Mouse (Mus musculus) spleen, postnatal 36 days (tissue): ENCODE results near the gene Fam131c.

Experiments used
- DNase-seq, 2 experiments: peaks; one replicate each; pipeline ENCODE4 v3.0.0; 2022; ENCODE audit warnings: low spot score in 2 of 2, mixed read lengths in 1 of 2

The Fam131c gene

DNA sequence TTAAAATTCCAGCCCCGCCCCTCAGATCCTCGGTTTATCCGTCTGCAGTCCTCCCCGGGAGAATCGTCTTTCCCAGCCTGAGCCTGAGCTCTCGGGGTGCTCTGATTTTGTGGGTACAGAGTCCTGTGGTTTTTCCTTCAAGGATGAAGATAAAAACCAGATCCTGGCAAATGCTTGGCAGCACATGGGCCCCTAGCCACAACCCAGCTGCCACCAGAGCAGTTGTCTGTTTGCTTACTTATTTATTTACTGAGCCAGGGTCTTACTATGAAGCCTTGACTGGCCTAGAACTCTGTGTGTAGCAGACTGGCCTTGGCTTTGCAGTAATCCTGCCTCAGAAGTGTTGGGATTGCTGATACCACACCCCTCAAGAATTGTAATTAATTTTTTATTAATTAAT lies 8.8 kb upstream of the Fam131c start:
- no peak for DNase-seq

DNA sequence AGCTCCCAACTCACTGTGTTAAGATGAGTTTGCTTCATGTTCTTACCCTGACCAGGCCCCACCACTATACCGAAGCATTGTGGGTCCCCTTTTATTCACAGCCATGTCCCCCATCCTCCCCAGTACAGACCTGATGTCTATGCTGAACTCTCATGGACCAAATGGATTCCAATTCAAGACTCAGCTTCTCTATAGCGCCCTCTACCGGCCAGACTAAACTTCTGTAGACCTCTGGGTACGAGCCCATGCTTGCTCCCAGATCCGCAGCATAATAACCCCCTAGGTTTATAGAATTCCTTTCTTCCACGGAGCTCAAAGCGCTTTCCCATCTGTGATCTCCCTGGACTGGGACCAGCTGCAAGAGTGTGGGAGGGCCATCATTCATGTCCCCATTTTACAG lies 7.2 kb upstream of the Fam131c start:
- DNase-seq: no peak

DNA sequence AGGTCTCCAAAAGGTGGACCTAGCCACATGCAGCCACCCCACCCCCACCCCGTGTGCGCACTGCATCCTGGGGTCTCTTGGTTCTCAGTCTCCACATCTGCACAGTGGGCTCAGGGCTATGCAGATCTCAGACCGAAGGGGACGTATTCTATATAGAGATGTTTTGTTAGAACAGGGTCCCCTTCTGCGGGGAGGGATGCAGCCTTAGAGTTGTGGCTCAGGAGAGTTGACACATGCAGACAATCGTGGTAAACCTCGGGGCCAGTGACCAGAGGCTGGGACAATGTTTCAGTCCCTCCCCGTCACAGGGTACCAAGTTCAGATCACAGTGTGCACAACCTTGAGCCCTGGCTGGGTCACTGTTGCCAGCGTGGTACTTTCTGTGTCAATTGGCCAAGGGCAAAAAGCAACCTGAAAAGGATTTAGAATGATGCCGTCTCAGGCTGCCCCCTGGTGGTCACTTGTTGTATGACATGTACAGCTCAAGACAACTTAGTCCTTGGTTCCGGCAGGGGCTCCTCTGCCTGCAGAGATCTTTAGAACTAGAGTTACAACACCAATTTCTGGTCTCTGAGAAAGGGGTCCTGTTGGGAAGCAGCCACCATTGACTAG lies 5.0 kb upstream of the Fam131c start:
- DNase-seq: peak; percentile 38 to 58

DNA sequence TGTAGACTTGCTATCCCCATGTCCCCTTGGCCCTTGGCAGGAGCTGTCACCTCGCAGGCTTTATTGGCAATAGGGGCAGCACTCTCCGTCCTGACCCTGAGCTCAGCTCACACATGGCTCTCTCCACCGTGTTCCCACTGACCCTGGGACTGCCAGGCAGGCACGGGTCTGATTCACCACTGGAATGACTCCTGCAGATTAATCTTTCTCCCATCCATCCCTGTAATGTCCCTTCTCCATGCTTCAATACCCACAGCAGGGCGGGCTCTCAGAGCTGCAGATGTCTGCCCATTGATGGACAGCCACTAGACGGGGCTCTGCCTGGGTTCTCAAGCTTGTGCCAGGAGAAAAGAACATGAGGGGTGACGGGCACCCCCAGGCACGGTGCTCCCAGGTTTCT lies 2.9 kb upstream of the Fam131c start:
- no peak for DNase-seq

DNA sequence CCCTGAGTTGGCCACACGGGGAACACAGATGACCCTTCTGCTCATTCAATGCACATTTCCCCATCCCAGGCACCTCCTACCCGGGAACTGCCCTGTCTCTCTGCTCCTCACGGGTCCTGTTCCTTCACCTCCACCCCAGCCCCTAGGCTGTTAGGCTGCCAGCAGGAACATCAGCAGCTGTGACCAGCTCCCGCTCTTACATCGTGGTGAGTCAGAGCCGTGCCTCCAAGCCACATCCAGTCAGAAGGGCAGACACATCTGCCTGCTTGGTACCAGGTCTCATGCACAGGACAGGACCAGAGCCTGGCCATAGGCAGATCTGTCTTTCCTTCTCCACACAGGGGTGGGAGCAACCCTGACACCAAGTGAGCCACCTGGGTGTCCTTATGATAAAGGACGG lies 2.1 kb upstream of the Fam131c start:
- DNase-seq: no peak

DNA sequence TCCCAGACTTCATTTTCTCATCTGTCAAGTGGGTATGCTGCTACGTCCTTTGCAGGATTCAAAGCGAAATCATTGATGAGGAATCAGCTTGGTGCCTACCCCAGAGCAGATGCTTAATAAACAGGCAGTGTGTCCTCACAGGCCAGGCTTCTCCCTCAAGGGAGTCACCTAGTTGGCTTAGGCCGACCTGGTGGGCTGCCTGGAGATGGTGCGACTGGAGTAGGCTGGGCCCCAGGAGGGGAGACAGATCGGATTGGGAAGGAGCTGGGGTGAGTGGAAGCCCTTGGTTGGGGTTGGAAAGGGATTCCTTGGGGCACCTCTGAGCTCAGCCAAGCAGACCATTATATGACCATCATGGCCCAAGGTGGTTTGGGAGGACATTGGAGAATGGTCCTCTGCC lies 4.4 kb downstream of the Fam131c start:
- no peak for DNase-seq

DNA sequence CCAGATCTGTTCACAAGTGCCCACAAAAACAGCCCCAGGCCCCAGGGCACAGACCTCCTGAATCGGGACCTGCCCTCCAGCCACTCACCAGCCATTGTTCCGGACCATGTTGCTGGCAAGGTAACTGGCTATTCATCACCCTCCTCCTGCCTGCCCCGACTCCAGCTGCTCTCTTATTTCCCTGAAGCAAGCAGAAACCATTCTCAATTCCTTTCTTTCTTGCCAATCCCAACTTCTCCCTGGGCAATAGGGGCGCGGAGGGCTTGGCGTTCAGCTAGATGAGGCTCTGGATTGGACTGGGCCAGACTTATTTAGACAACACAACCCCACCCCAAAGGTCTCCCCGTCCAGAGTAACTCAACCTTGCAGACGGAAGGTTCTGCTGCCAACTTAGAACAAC lies 11.7 kb downstream of the Fam131c start:
- no peak for DNase-seq

DNA sequence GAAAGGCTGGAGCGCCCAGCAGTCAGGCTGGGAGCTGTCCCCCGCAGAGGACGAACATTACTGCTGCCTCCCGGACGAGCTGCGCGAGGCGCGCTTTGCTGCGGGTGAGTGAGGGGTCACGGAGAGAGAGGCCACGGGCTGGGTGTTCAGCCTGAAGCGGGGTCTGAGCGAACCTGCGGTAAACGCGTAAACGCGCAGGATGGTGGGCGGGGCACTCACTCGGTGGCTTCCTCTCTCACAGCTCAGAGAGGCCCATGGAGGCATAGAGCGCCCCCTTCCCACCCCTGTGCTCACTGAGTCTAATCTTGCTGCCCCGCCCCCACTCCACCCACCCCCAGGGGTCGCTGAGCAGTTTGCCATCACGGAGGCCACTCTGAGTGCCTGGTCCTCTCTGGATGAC lies 14.4 kb downstream of the Fam131c start:
- no peak for DNase-seq

DNA sequence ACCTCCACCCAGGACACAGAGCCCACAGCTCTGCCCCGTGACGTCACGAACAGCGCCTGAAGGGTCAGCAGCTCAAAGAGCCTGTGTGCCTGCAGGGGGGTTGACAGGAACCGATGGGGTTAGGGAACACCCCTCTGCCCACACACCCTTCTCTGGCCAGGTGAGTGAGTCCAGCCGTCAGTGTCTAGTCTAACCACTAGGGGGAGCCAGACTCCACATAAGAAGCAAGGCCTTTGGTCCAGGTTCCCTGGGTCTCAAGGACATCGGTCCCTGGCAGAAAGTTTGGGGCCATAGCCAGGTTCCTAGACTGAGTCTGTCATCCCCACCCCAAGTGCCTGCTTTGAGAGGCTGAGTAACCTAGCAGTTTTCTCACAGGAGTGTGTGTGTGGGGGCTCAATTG lies 17.3 kb downstream of the Fam131c start:
- peak; percentile 29 to 41 for DNase-seq

DNA sequence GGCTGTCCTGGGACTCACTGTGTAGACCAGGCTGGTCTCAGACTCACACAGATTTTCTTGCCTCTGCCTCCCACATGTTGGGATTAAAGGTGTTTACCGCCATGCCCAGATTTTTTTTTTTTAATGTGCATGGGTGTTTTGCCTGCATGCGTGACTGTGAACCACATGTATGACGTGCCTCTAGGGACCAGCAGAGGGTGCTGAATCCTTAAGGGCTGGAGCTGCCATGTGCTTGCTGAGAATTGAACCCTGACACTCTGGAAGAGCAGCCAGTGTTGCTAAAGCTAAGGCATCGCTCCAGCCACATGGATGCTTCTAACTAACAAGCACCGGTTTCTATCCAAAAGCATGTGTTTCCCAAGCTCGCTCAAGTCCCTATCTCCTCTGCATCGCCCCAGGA lies 18.1 kb downstream of the Fam131c start:
- DNase-seq: no peak

DNA sequence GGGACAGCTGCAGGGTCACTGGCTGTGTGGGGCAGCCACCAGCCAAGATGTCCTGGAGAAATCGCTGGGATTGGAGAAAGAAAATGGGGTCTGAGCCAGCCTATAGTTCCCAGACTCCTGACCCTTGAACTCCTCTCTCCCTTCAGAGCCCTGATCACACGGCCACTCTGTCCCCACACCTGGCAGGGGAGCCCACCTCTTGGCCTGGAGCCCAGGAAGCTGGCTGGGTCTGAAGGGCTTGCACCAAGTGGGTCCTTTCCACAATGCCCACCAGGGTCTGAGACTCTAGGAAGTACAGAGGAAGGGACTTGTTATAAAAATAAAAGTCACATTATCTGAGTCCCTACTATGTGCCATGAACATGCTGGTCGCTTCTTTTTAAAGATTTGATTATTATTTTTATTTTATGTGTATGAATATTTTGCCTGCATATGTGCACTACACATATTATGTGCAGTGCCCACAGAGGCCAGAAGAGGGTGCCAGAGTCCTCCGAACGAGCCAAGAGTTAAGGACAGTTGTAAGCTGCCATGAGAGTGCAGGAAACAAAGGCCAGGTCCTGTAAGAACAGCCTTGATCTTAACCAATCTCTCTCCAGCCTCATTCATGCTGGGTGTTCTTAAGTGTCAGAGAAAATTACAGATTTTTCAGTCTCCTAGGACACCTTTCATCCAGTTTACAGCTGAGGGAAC lies 19.2 kb downstream of the Fam131c start:
- peak; percentile 39 to 54 for DNase-seq

DNA sequence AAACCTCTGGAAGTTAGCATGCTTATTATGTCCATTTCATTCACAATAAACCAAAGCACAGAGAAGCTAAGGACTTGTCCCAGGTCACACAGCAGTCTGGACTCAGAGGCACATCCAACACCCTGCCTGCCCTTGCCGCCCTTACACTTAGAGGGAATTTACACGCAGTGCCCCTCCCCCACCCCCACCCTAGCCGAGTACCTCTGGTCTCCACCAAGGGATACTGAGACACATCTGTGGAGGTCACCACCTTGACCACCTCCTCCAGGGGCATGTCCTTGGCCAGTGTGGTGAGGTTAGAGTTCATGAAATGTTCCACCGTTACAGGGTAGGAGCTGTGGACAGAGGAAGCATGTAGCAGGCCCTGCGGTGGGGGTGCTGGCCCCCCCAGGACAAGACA lies 19.9 kb downstream of the Fam131c start:
- no peak for DNase-seq

DNA sequence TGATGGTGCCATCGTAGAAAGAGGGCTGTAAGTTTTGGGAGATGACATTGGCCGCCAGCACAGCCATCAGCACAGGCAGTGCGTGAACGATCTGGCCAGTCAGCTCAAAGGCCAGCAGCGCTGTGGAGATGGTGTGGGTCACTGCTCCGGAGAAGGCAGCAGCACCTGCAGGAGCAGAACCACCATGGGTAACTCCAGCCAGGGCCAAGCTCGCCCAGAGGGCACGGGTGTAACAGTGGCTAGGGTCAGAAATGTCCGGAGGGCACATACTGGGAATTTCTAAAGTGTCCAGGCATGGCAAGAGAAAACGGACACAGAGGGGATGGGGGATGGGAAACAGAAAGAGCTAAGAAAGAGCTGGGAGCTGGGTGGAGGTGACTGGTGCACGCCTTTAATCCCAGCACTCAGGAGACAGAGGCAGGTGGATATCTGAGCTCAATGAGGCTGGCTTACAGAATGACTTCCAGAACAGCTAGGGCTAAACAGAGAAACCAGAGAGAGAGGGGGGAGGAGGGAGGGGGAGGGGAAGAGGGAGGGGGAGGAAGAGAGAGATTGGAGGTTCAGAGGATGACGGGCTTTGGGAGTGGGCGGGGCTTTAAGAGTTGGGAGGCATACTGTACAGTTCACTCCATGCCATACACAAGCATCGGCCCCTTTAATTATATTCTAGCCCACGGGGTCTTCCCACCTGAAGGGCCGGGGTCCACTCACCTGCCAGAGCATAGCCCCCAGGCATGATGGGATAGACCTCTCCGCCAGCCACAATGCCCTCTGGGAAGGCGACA lies 21.5 kb downstream of the Fam131c start:
- DNase-seq: no peak

DNA sequence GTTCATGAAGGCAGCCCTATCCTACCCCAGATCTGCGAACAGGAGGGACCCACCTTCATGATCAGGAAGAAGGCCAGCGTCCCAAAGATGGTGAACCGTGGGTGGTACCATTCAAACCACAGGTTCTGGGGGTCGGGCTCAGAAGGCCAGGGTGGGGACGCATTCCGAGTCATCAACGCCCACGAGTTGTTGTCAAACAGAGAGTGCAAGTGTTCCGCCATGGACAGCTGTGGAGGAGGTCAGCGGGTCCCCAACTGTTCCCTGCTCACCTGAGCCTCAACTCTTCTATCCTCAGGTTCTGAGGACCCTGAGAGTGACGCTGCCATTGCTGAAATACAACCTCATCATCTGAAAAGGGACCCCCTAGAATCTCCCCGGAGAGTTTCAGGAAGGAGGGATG lies 23.3 kb downstream of the Fam131c start:
- DNase-seq: no peak

DNA sequence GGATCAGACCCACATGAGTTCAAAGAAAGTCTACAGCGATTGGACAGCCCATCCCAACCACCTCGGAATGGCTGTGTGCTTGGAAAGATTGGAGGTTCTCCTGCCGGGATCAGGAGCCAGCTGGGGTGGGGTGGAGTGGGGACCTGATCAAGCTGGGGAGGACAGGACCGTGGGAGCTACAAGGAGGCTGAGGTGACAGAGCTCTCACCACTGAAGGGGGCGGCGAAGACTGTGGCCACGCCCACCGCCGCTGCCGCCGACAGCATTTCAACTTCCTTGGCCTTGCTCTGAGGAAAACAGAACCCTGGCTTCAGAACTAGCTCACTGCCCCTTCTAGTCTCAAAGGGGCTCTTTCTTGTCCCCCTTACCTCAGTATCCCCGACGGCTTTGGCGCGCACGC lies 26.7 kb downstream of the Fam131c start:
- no peak for DNase-seq

DNA sequence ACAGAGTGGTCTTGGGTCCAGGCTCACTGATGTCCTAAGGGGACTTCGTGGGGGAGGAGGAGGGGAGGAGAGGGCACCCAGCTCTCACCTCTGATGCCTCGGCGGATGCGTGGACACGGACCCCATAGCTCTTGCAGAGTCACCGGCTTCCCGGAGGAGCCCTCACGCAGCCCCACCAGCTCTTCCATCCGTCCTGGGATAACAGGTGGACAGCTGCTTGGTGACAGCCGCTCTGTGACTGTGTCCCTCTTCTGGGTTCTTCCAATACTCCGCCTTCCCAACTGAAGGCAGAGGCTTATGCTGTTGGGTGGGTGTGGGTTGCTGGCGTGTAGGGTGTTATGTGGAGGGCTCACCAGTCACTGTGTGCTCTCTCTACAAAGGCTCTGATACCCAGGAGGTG lies 29.8 kb downstream of the Fam131c start:
- no peak for DNase-seq

DNA sequence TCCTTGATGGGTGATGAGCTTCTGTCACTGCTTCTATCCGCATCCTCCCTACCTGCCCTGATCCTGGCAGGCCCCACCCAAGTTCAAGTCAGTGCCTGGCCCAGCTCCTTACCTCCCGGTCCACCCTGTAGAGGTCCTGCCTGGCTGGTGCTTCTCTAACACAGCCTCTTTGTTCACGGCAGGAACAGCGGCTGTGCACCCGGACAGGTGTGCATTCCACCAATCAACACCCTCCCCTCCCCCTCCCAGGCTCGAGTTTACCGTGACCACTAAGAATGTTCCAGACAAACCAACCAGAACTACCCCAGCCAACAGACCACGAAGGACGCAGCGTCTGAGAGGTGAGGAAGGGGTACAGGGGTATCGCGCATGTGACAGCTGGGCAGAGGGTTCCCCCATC lies 30.5 kb downstream of the Fam131c start, which contains the start of gene Clcnka:
TSS of gene Clcnka (minus strand) at position 180 of the 400 bp plus-strand sequence.
- DNase-seq: no peak

DNA sequence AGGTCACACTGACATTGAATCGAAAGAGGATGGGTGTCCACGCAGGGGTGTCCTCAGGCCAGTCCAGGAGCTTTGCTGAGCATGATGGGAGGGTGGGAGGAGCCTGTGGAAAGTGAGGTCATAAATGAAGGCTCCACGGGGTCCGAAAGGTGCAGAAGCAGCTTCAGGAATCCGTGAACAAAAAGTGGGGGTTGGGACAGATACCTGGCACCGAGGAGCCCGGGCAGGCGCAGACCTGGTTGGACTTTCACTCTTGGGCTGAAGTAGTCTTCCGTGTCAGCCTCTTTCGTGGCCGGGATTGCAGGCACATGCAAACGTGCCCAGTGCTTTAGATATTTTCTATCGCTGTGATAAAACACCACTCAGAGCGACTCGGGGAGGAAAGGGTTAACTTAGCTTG lies 32.2 kb downstream of the Fam131c start:
- no peak for DNase-seq

DNA sequence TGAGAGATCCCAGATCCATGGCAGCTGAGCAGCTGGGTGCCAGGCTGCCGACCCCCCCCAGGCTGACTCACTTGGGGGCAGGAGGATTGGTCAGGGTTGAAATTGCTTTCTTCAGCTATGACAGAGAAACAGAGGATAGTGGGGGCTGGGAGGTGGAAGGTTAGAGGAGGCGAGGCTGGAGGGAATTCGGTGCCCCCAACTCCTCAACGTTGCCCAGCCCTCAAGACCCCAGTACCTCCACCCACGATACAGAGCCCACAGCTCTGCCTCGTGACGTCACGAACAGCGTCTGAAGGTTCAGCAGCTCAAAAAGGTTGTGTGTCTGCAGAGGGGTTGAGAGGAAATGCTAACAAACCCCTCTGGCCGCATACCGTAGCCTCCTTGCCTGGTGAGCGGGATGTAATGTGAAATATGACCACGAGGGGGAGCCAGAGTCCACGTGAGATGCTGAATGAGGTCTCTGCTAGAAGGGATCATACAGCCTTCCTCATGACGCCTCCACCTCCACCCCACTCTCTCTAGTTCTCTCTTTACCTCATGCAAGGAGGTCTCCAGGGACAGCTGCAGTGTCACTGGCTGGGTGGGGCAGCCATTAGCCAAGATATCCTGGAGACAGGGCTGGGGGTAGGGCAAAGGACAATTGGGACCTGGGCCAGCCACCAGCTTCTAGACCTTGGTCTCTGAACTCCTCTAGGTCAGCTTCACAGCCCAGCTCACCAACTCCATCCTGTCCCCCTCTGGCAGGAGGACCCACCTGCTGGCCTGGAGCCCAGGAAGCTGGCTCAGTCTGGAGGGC lies 36.7 kb downstream of the Fam131c start:
- peak; percentile 71 to 73 for DNase-seq

DNA sequence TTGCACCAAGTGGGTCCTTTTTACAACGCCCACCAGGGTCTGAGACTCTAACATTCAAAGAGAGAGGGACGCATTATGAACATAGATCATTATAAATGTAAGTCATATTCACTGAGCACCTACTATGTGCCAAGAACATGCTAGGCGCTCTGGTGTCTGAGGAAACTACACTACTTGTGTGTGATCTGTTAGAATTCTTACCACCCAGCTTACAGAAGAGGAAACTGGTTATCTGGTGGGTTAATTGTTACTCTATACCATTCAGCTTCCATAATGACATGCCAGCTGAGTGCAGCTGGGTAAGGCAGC lies 37.2 kb downstream of the Fam131c start:
- no peak for DNase-seq

DNA sequence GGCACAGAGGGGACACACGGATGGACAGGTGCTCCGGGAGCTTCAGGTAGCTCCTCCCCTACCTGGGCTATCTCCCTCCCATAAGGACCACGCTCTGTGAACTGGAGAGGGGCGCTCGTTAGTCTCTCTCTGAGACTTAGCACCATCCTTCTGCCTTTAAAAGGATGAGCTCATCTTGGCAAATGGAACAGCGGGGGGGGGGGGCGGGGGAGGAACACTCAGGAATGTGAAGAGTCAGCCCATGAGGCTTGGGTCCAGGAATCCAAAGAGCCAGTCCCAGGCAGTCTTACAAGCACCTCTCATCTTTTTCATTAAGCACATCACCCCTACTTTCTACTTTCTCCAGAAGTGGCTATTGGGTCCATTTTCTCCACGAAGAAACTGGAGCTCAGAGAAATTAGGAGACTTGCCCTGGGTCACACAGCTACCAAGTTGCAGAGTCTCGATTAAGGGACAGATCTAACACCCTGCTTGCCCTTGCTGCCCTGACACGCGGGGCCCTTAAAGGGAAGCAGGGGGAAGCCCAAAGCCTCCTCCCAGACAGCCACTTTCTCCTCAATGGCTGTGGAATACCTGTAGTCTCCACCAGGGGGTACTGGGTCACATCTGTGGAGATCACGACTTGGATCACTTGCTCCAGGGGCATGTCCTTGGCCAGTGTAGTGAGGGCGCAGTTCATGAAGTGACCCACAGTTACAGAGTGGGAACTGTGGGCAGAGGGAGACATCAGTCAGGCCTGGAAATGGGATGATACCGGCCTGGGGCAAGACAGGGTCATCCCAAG lies 38.7 kb downstream of the Fam131c start:
- no peak for DNase-seq

DNA sequence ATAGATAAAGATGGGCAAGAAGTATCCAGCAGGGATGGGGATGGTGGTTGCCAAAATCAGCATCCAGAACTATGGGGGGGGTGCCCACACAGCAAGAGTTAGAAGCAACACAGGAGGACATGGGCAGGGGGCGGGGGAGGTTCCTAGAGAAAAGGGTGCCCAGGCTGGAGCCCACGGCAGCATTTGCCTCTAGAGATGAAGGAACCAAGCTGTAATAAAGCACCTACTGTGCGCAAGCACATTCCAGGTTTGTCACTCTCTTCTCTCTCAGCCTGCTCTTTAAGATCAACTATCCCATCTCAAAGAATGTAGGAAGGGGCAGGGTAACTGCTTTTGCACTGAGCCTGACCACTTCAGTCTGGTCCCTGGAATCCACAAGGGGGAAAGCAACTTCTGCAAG lies 40.6 kb downstream of the Fam131c start:
- no peak for DNase-seq
